11 mouse cellular contexts compared by ENCODE assay signal in genomic region chr5:134671335-134672197, GRCm38 (mm10). TPM values are rescaled to one million over a fixed set of nuclear protein-coding genes. Genes with fewer than 3 reads are reported as not detected.
A peak's percentile ranks its signal among the peaks of the same experiment; 100 is the strongest.
DNase-seq lines count a peak whose midpoint lies in the region; ATAC-seq and TF ChIP-seq lines count a peak whose summit lies in the region.
"Had no signal": no experiment of that assay in that cellular context is flagged by ENCODE, and none has a peak within 500 bp of the region (broad histone marks: within the 10 kb centered on the region; RNA-seq: fewer than 3 reads in every experiment).

No protein-coding gene starts in this region.

- H3K27ac ChIP-seq in forebrain, embryonic 14.5 days (ENCODE audit: low read depth, low read length) = peak overlapping the region; percentile 27; the same call in 1 of the 2 replicates
- H3K27ac ChIP-seq in hindbrain, embryonic 15.5 days (replicated peaks) = peak overlapping the region; percentile 60; the same call in 1 of the 2 replicates
- H3K27ac ChIP-seq in midbrain, postnatal 0 days (ENCODE audit: low read depth, low read length) = no peak overlapping the region
- H3K27ac ChIP-seq: heart, embryonic 15.5 days; left cerebral cortex, adult 2 months; liver, embryonic 12.5 days had no signal

- no peak for ATAC-seq in forebrain, embryonic 14.5 days
- no peak for ATAC-seq in hindbrain, embryonic 15.5 days (ENCODE audit: low FRiP score, low read depth)
- no peak for ATAC-seq in midbrain, postnatal 0 days (ENCODE audit: low FRiP score)
- ATAC-seq in megakaryocyte, adult 5-6 weeks (ENCODE audit: poor library complexity, severe bottlenecking) = no peak
- ATAC-seq: liver, embryonic 12.5 days had no signal

- 59% methylated on average over 17 of the region's 17 CpGs for WGBS in forebrain, embryonic 14.5 days
- 36% methylated on average over 17 of the region's 17 CpGs for WGBS in hindbrain, embryonic 15.5 days
- 44% methylated on average over 17 of the region's 17 CpGs for WGBS in midbrain, postnatal 0 days

- no peak overlapping the region; the same call in 1 of the 2 replicates for H3K9ac ChIP-seq in forebrain, embryonic 14.5 days (ENCODE audit: low read length)
- no peak overlapping the region for H3K9ac ChIP-seq in hindbrain, embryonic 15.5 days
- no peak overlapping the region for H3K9ac ChIP-seq in midbrain, postnatal 0 days (replicated peaks; ENCODE audit: low read length, poor library complexity, severe bottlenecking)
- H3K9ac ChIP-seq: heart, embryonic 15.5 days; liver, embryonic 12.5 days had no signal

- no peaks in the 10 kb centered on the region for H3K27me3 ChIP-seq in forebrain, embryonic 14.5 days (replicated peaks; ENCODE audit: control insufficient read depth, insufficient read depth, low read length)
- H3K27me3 ChIP-seq in hindbrain, embryonic 15.5 days = no peaks in the 10 kb centered on the region
- H3K27me3 ChIP-seq in midbrain, postnatal 0 days (ENCODE audit: insufficient read depth, low read length) = no peaks in the 10 kb centered on the region
- H3K27me3 ChIP-seq: heart, embryonic 15.5 days; liver, embryonic 12.5 days had no signal

- H3K36me3 ChIP-seq in forebrain, embryonic 14.5 days (ENCODE audit: control insufficient read depth, insufficient read depth, low read length) = peaks cover 43% of the 10 kb centered on the region
- peaks cover 45% of the 10 kb centered on the region for H3K36me3 ChIP-seq in hindbrain, embryonic 15.5 days
- H3K36me3 ChIP-seq in midbrain, postnatal 0 days (ENCODE audit: insufficient read depth, low read length) = peaks cover 50% of the 10 kb centered on the region

- no peak overlapping the region for H3K4me3 ChIP-seq in forebrain, embryonic 14.5 days (ENCODE audit: low read depth, low read length)
- H3K4me3 ChIP-seq in hindbrain, embryonic 15.5 days = no peak overlapping the region
- no peak overlapping the region for H3K4me3 ChIP-seq in midbrain, postnatal 0 days (ENCODE audit: low read depth, low read length)
- H3K4me3 ChIP-seq: heart, embryonic 15.5 days; left cerebral cortex, adult 2 months; liver, embryonic 12.5 days had no signal

- no peaks in the 10 kb centered on the region for H3K9me3 ChIP-seq in forebrain, embryonic 14.5 days (replicated peaks; ENCODE audit: control insufficient read depth, low read length)
- no peaks in the 10 kb centered on the region for H3K9me3 ChIP-seq in hindbrain, embryonic 15.5 days
- H3K9me3 ChIP-seq in midbrain, postnatal 0 days (ENCODE audit: low read length) = no peaks in the 10 kb centered on the region
- H3K9me3 ChIP-seq: heart, embryonic 15.5 days; liver, embryonic 12.5 days had no signal

- no peak overlapping the region for H3K4me2 ChIP-seq in forebrain, embryonic 14.5 days (ENCODE audit: low read length)
- H3K4me2 ChIP-seq in hindbrain, embryonic 15.5 days = no peak overlapping the region
- no peak overlapping the region for H3K4me2 ChIP-seq in midbrain, postnatal 0 days (ENCODE audit: low read depth, low read length, poor library complexity, severe bottlenecking)
- H3K4me2 ChIP-seq: heart, embryonic 15.5 days; liver, embryonic 12.5 days had no signal

- no peak for TF ChIP-seq CTCF in midbrain, postnatal 0 days (IDR thresholded peaks at IDR 0.05)

- peak; percentile 38 to 43 for DNase-seq in kidney, postnatal 36 days
- no peak for DNase-seq in kidney, adult 8-10 months
- DNase-seq in forebrain, embryonic 14.5 days (ENCODE audit: low spot score) = peak; percentile 6
- DNase-seq in midbrain, postnatal 0 days (ENCODE audit: low spot score) = peak; percentile 53
- no peak for DNase-seq in urinary bladder, adult 18-20 months (ENCODE audit: low spot score in 2 of 2)
- DNase-seq: kidney, adult 11 months had no signal

- H3K4me1 ChIP-seq in forebrain, embryonic 14.5 days (ENCODE audit: control insufficient read depth, insufficient read depth, low read length) = peaks cover 11% of the 10 kb centered on the region
- H3K4me1 ChIP-seq in hindbrain, embryonic 15.5 days (replicated peaks) = peaks cover 21% of the 10 kb centered on the region
- 0 out of 2 replicates have a peak, but pooled peaks cover 4% of the 10 kb centered on the region for H3K4me1 ChIP-seq in midbrain, postnatal 0 days (ENCODE audit: insufficient read depth, low read length)

RNA-seq across cellular contexts. Expression of gene Limk1, which starts 16.8 kb away (rescaled TPM):
- polyA plus RNA-seq in forebrain, embryonic 14.5 days (2014; fragmentation: Nextera tagmentation; extraction: Ambion mirVana) = 14.0 and 16.4 TPM in 2 replicates
- 23.0 and 25.8 TPM in 2 replicates for polyA plus RNA-seq in hindbrain, embryonic 15.5 days (2015; fragmentation: Nextera tagmentation; extraction: Ambion mirVana)
- 72.9 and 76.5 TPM in 2 replicates for total RNA-seq in midbrain, postnatal 0 days (2014; rRNA removed)
- polyA plus RNA-seq in midbrain, postnatal 0 days (2015; fragmentation: Nextera tagmentation; extraction: Ambion mirVana) = 15.5 and 16.7 TPM in 2 replicates
- total RNA-seq in megakaryocyte, adult 5-6 weeks (2015) = 9.5 and 11.8 TPM in 2 replicates
- total RNA-seq in megakaryocyte, adult 5-6 weeks (2017) = 7.5 and 8.3 TPM in 2 replicates

RNA-seq across cellular contexts. Expression of gene Eif4h, which starts 32.3 kb away (rescaled TPM):
- 402 and 418 TPM in 2 replicates for polyA plus RNA-seq in forebrain, embryonic 14.5 days (2014; fragmentation: Nextera tagmentation; extraction: Ambion mirVana)
- polyA plus RNA-seq in hindbrain, embryonic 15.5 days (2015; fragmentation: Nextera tagmentation; extraction: Ambion mirVana) = 336 TPM in 2 replicates
- total RNA-seq in midbrain, postnatal 0 days (2014; rRNA removed) = 424 and 435 TPM in 2 replicates
- polyA plus RNA-seq in midbrain, postnatal 0 days (2015; fragmentation: Nextera tagmentation; extraction: Ambion mirVana) = 302 and 311 TPM in 2 replicates
- total RNA-seq in megakaryocyte, adult 5-6 weeks (2015) = 160 and 176 TPM in 2 replicates
- 191 and 197 TPM in 2 replicates for total RNA-seq in megakaryocyte, adult 5-6 weeks (2017)

RNA-seq across cellular contexts. Expression of gene Lat2, which starts 56.7 kb away (rescaled TPM):
- polyA plus RNA-seq in forebrain, embryonic 14.5 days (2014; fragmentation: Nextera tagmentation; extraction: Ambion mirVana) = 0.99 and 1.6 TPM in 2 replicates
- polyA plus RNA-seq in hindbrain, embryonic 15.5 days (2015; fragmentation: Nextera tagmentation; extraction: Ambion mirVana) = 4.0 and 4.2 TPM in 2 replicates
- total RNA-seq in midbrain, postnatal 0 days (2014; rRNA removed) = 0.44 and 2.8 TPM in 2 replicates
- polyA plus RNA-seq in midbrain, postnatal 0 days (2015; fragmentation: Nextera tagmentation; extraction: Ambion mirVana) = 1.6 and 2.2 TPM in 2 replicates
- 87.7 and 91.1 TPM in 2 replicates for total RNA-seq in megakaryocyte, adult 5-6 weeks (2015)
- 109 and 115 TPM in 2 replicates for total RNA-seq in megakaryocyte, adult 5-6 weeks (2017)

Comparison
In these comparisons a context has a peak if more than half of its experiments do, and no peak if none do; other contexts are left out.
1. DNase-seq: peak in kidney, postnatal 36 days (2 of 2), forebrain, embryonic 14.5 days (single experiment) and midbrain, postnatal 0 days (single experiment); none in kidney, adult 8-10 months (0 of 2) and urinary bladder, adult 18-20 months (0 of 2).